Mouse (Mus musculus): ENCODE measurements around the gene Asap2.
A peak's percentile ranks its signal among the peaks of the same experiment; 100 is the strongest.

Asap2 gene

GRCm38 (mm10) chr12:21315923-21316868, 325.9 kb downstream of the Asap2 start, which contains the start of gene Iah1:
Iah1 (plus strand) TSS chr12:21316389.
- DNase-seq (ENCODE audit: low read depth, low spot score): peak; percentile 46

DNA sequence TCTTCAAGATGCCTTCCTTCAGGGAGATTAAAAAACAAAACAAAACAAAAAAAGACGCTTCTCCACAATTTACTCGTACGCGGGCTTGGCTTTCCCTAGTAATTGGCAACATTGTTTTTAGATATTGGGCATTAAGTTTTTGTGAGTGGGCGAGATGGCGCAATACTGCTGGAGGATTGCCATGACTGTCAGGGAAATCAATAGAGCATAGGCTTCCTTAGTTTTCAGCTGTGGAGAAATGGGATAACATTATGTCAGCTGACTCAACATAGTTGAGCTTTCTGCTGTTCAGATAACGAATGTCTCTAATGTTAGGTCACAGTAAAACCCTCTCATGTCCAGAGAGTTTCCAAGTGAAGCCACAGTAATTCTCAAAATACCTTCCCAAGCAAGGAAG, 326.6 kb downstream of the Asap2 start:
- DNase-seq (ENCODE audit: low read depth, low spot score): no peak

DNA sequence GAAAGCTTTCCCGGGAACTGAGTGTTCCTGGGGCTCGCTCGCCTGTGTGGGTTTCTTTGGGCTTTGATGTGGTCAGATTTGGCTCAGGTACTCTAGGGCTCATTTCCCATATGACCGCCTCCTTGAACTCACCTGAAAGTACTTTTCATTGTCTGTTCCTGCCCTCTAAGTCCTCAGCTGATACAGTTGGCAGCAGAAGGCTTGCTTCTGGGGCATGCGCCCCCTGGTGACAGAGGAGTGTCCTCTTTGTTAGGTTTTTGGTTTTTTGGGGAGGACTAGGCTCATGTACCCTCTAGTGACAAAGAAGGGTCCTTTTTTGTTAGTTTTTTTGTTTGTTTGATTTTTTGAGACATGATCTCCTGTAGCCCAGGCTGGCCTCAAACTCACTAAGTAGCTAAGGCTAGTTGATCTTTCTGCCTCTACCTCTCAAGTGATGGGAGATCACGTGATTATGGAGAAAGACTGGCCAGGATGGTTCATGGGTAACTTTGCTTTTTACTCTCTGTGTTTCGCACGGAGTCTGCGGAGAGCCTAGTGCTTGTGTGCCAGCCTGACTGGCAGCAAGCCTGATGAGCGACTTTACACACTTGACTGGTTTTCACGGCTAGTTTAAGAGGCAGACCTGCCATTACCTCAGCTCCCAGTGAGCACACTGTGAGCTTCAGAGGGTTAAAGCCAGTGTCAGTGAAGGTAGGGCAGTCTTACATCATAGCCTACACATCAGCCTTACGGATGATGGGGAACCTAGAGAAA, 328.1 kb downstream of the Asap2 start:
- peak; percentile 20 for DNase-seq (ENCODE audit: low read depth, low spot score)

Measured in retina, postnatal 7 days (tissue).